In genomic region chr4:56848044-56848443, GRCm38 (mm10) we compare ENCODE assay signal across 28 mouse cellular contexts.
"Had no signal": no experiment of that assay in that cellular context is flagged by ENCODE, and none has a peak within 500 bp of the region (broad histone marks: within the 10 kb centered on the region; RNA-seq: fewer than 3 reads in every experiment).

No protein-coding gene starts in this region.

- H3K4me1 ChIP-seq: forebrain, embryonic 15.5 days had no signal

- H3K9ac ChIP-seq: embryonic facial prominence, embryonic 12.5 days; embryonic facial prominence, embryonic 13.5 days; embryonic facial prominence, embryonic 15.5 days; forebrain, embryonic 12.5 days; forebrain, embryonic 13.5 days; forebrain, embryonic 15.5 days; forebrain, postnatal 0 days had no signal

- H3K4me3 ChIP-seq: embryonic facial prominence, embryonic 10.5 days; embryonic facial prominence, embryonic 12.5 days; embryonic facial prominence, embryonic 13.5 days; embryonic facial prominence, embryonic 15.5 days; erythroblast, embryonic 14.5 days; forebrain, embryonic 10.5 days; forebrain, embryonic 12.5 days; forebrain, embryonic 13.5 days; forebrain, embryonic 15.5 days; gastrocnemius, adult 2 months; heart, adult 2 months had no signal

- DNase-seq: cerebellum, adult 8-10 months; cerebellum, adult 9-10 months; cerebellum, adult 9-11 months; cerebellum, postnatal 10 days; cerebellum, postnatal 14 days; cerebellum, postnatal 25 days; cerebellum, postnatal 36 days; embryo, embryonic 11 days; forebrain, postnatal 0 days; gastrocnemius, adult 2 months; gastrocnemius, postnatal 10 days; gastrocnemius, postnatal 14 days; gastrocnemius, postnatal 25 days; gastrocnemius, postnatal 36 days; heart, adult 11 months; heart, adult 18-20 months; heart, adult 2 months had no signal

- H3K9me3 ChIP-seq: embryonic facial prominence, embryonic 12.5 days; embryonic facial prominence, embryonic 13.5 days; embryonic facial prominence, embryonic 15.5 days; forebrain, embryonic 13.5 days had no signal

- ATAC-seq: forebrain, embryonic 13.5 days; forebrain, embryonic 14.5 days; forebrain, embryonic 15.5 days; forebrain, embryonic 16.5 days; forebrain, postnatal 0 days had no signal

- H3K4me2 ChIP-seq: embryonic facial prominence, embryonic 12.5 days; embryonic facial prominence, embryonic 13.5 days; embryonic facial prominence, embryonic 15.5 days; forebrain, embryonic 12.5 days; forebrain, embryonic 13.5 days; forebrain, embryonic 15.5 days had no signal

- H3K27me3 ChIP-seq: embryonic facial prominence, embryonic 12.5 days; embryonic facial prominence, embryonic 13.5 days; embryonic facial prominence, embryonic 15.5 days; forebrain, embryonic 12.5 days; forebrain, embryonic 13.5 days; forebrain, embryonic 15.5 days had no signal

- H3K27ac ChIP-seq: embryonic facial prominence, embryonic 10.5 days; embryonic facial prominence, embryonic 12.5 days; embryonic facial prominence, embryonic 13.5 days; embryonic facial prominence, embryonic 15.5 days; forebrain, embryonic 10.5 days; forebrain, embryonic 12.5 days; forebrain, embryonic 13.5 days; forebrain, embryonic 15.5 days; gastrocnemius, adult 2 months; heart, adult 2 months had no signal
